ENCODE assay signal across 8 mouse cellular contexts in the genomic region with DNA sequence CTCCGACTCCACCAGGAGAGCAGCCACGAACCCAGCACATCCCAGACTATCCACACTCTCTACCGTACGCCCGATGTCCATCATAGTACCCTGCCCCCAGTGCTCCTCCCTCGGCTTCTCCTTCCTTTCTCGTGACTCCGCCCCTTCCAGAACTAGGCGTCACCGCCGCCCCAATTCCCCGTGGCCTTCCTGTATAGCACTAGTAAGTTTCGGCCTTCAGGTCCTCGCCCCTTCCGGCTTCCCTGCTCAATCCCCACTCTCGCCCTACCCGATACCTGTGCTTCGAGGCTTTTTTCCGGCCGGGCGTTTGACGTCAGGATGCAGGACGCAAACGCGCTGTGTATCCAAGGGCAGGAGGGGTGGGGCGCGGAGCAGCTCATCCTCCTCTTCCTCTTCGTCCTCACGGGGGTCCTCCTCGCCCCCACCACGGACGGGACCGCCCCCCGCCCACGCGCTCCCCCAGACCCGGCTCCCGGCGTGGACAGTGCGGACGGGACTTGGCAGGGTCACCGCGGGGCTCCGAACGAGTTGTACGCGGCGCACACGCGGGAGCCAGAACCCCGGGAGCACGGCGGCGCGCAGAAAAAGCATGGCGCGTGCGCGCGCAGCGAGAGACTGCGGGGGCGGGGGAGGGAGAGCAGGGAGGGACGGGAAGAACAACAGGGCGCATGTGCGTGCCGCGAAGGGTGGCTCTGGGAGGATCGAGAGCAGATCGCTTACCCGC. TPM values are rescaled to one million over a fixed set of nuclear protein-coding genes. Genes with fewer than 3 reads are reported as not detected.
DNase-seq lines count a peak whose midpoint lies in the region; ATAC-seq lines count a peak whose summit lies in the region.

A gene (minus strand): TSS at position 617 of the 724 bp plus-strand sequence.

- no peaks in the 10 kb centered on the region for H3K27me3 ChIP-seq in heart, embryonic 13.5 days (replicated peaks)
- no peaks in the 10 kb centered on the region for H3K27me3 ChIP-seq in liver, embryonic 12.5 days (replicated peaks)
- H3K27me3 ChIP-seq in stomach, embryonic 15.5 days (replicated peaks) = no peaks in the 10 kb centered on the region

- peak within 1 kb of the TSS; percentile 79 for H3K27ac ChIP-seq in brown adipose tissue, adult 24 weeks (replicated peaks; ENCODE audit: low read depth, low read length)
- peak within 1 kb of the TSS; percentile 99 for H3K27ac ChIP-seq in heart, embryonic 13.5 days (replicated peaks)
- peak within 1 kb of the TSS; percentile 96 for H3K27ac ChIP-seq in liver, embryonic 12.5 days
- H3K27ac ChIP-seq in stomach, embryonic 15.5 days = peak within 1 kb of the TSS; percentile 100

- peak; percentile 97 for DNase-seq in CD4-positive, CD25-positive, alpha-beta regulatory T cell, adult 2 months (ENCODE audit: low read depth, low spot score)
- DNase-seq in fat pad, adult 2 months (ENCODE audit: extremely low read depth, low read depth, low spot score) = peak; percentile 63
- peak; percentile 98 for DNase-seq in kidney, postnatal 10 days
- peak; percentile 82 to 85 for DNase-seq in natural killer cell, adult 2 months (ENCODE audit: low spot score in 2 of 2)

- peak within 1 kb of the TSS; percentile 94 for H3K4me2 ChIP-seq in heart, embryonic 13.5 days
- H3K4me2 ChIP-seq in liver, embryonic 12.5 days = peak within 1 kb of the TSS; percentile 97
- peak within 1 kb of the TSS; percentile 87 for H3K4me2 ChIP-seq in stomach, embryonic 15.5 days

- H3K4me3 ChIP-seq in brown adipose tissue, adult 24 weeks (ENCODE audit: insufficient read depth, low read depth, low read length) = peak within 1 kb of the TSS; percentile 80
- H3K4me3 ChIP-seq in heart, embryonic 13.5 days = peak within 1 kb of the TSS; percentile 95
- peak within 1 kb of the TSS; percentile 86 for H3K4me3 ChIP-seq in liver, embryonic 12.5 days
- H3K4me3 ChIP-seq in stomach, embryonic 15.5 days (replicated peaks) = peak within 1 kb of the TSS; percentile 84

- peaks cover 47% of the 10 kb centered on the region for H3K36me3 ChIP-seq in heart, embryonic 13.5 days
- H3K36me3 ChIP-seq in liver, embryonic 12.5 days = peaks cover 45% of the 10 kb centered on the region
- H3K36me3 ChIP-seq in stomach, embryonic 15.5 days = peaks cover 38% of the 10 kb centered on the region

- peak; percentile 82 for ATAC-seq in heart, embryonic 13.5 days (ENCODE audit: extremely low read depth, insufficient number of reproducible peaks, low FRiP score, low TSS enrichment)
- peak; percentile 83 for ATAC-seq in liver, embryonic 12.5 days
- ATAC-seq in stomach, embryonic 15.5 days (ENCODE audit: insufficient read depth, low FRiP score, low read depth) = peak; percentile 90

- H3K4me1 ChIP-seq in brown adipose tissue, adult 24 weeks (ENCODE audit: control insufficient read depth, insufficient read depth, insufficient read length, low read length) = peaks cover 4% of the 10 kb centered on the region; the same call in 1 of the 2 replicates
- H3K4me1 ChIP-seq in heart, embryonic 13.5 days = peaks cover 17% of the 10 kb centered on the region
- peaks cover 32% of the 10 kb centered on the region for H3K4me1 ChIP-seq in liver, embryonic 12.5 days
- H3K4me1 ChIP-seq in stomach, embryonic 15.5 days = peaks cover 8% of the 10 kb centered on the region

- no peaks in the 10 kb centered on the region for H3K9me3 ChIP-seq in heart, embryonic 13.5 days
- H3K9me3 ChIP-seq in liver, embryonic 12.5 days (replicated peaks) = no peaks in the 10 kb centered on the region
- no peaks in the 10 kb centered on the region for H3K9me3 ChIP-seq in stomach, embryonic 15.5 days

- peak within 1 kb of the TSS; percentile 95 for H3K9ac ChIP-seq in heart, embryonic 13.5 days
- peak within 1 kb of the TSS; percentile 86 for H3K9ac ChIP-seq in liver, embryonic 12.5 days
- H3K9ac ChIP-seq in stomach, embryonic 15.5 days = peak within 1 kb of the TSS; percentile 67

- under 1% methylated on average over 70 of the region's 71 CpGs for WGBS in heart, embryonic 13.5 days
- under 1% methylated on average over 71 of the region's 71 CpGs for WGBS in liver, embryonic 12.5 days (ENCODE audit: insufficient replicate concordance)
- under 1% methylated on average over 71 of the region's 71 CpGs for WGBS in stomach, embryonic 15.5 days

RNA-seq across cellular contexts. Expression of the gene that starts here (rescaled TPM):
- polyA plus RNA-seq in brown adipose tissue, adult 24 weeks (2012; ENCODE audit: insufficient read depth, insufficient read length, missing spikeins) = 13.1 and 15.4 TPM in 2 replicates
- 21.1 and 23.1 TPM in 2 replicates for polyA plus RNA-seq in heart, embryonic 13.5 days (2015; fragmentation: Nextera tagmentation; extraction: Ambion mirVana)
- polyA plus RNA-seq in liver, embryonic 12.5 days (2016; fragmentation: Nextera tagmentation; extraction: Ambion mirVana) = 13.7 and 17.5 TPM in 2 replicates
- polyA plus RNA-seq in stomach, embryonic 15.5 days (2015; fragmentation: Nextera tagmentation; extraction: Ambion mirVana) = 28.7 and 32.3 TPM in 2 replicates

Comparison
In these comparisons a context has a peak if more than half of its experiments do, and no peak if none do; other contexts are left out.
1. Peak in every context shown above with its lines: DNase-seq, ATAC-seq, H3K4me3 ChIP-seq and H3K27ac ChIP-seq.